Mouse (Mus musculus): Measurements from ENCODE around the gene Rgs12.

Gene Rgs12

DNA sequence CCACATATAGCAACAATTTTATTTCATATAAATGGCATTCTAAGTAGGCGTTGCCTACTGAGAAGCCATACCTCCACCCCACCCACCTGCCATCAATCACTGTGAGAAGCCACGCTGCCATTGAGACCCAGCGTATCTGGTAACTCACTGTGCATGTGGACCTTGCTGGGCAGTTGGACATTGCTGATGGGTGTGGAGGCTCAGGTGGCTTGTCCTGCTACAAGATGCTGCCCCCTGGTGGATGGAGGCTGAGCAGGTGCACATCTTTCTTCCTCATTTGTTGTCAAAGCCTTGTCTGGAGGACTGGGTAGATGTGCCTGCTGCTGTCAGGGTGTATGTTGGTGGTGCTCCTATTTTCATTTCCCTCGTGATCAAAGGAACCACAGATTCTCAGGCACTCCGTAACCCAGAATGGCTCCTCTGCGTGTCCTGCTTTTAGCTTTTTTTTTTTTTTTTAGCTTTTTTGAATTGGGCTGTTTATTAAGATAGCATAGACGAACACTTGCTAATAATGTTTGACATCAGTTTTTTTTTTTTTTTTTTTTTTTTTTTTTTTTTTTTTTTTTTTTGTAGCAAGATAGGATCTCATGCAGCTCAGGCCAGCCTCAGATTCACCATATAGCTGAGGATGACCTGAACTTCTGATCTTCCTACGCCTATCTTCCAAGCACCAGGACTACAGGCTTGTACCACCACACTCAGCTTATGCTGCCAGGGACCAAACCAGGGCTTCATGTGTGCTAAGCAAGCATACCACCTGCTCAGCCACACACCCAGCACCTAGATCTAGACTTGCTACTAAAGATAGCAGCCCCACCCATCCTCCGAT is 139.8 kb downstream of the Rgs12 start:
- DNase-seq = peak; percentile 27 to 28

All from thymus, adult 18-20 months (tissue).